In genomic region chr10:54548977-54549376, GRCm38 (mm10) we compare ENCODE assay signal across 32 mouse cellular contexts.
DNase-seq lines count a peak whose midpoint lies in the region; ATAC-seq lines count a peak whose summit lies in the region.
"Had no signal": no experiment of that assay in that cellular context is flagged by ENCODE, and none has a peak within 500 bp of the region (broad histone marks: within the 10 kb centered on the region; RNA-seq: fewer than 3 reads in every experiment).

No protein-coding gene starts in this region.

- H3K27ac ChIP-seq in hindbrain, embryonic 14.5 days = no peak overlapping the region
- no peak overlapping the region for H3K27ac ChIP-seq in hindbrain, embryonic 16.5 days (ENCODE audit: low read depth, low read length)
- no peak overlapping the region for H3K27ac ChIP-seq in midbrain, embryonic 12.5 days (replicated peaks)
- no peak overlapping the region for H3K27ac ChIP-seq in midbrain, embryonic 11.5 days (ENCODE audit: low read depth, low read length)
- no peak overlapping the region for H3K27ac ChIP-seq in forebrain, embryonic 16.5 days (ENCODE audit: low read length)
- H3K27ac ChIP-seq: embryonic facial prominence, embryonic 10.5 days; embryonic facial prominence, embryonic 15.5 days; heart, adult 2 months; hindbrain, postnatal 0 days; intestine, embryonic 15.5 days; kidney, postnatal 0 days; left cerebral cortex, adult 2 months; liver, embryonic 12.5 days; neural tube, embryonic 12.5 days; stomach, postnatal 0 days had no signal

- H3K9me3 ChIP-seq in hindbrain, embryonic 14.5 days (ENCODE audit: control insufficient read depth, low read length) = no peaks in the 10 kb centered on the region
- no peaks in the 10 kb centered on the region for H3K9me3 ChIP-seq in hindbrain, embryonic 16.5 days (ENCODE audit: control insufficient read depth, low read length)
- no peaks in the 10 kb centered on the region for H3K9me3 ChIP-seq in midbrain, embryonic 12.5 days
- no peaks in the 10 kb centered on the region for H3K9me3 ChIP-seq in midbrain, embryonic 11.5 days (ENCODE audit: control insufficient read depth, low read length)
- no peaks in the 10 kb centered on the region for H3K9me3 ChIP-seq in forebrain, embryonic 16.5 days (ENCODE audit: control insufficient read depth, low read length)
- H3K9me3 ChIP-seq: embryonic facial prominence, embryonic 10.5 days; embryonic facial prominence, embryonic 15.5 days; heart, embryonic 12.5 days; intestine, embryonic 15.5 days; liver, embryonic 12.5 days; neural tube, embryonic 12.5 days had no signal

- H3K4me1 ChIP-seq in hindbrain, embryonic 14.5 days (replicated peaks; ENCODE audit: control insufficient read depth, insufficient read depth, low read length) = no peaks in the 10 kb centered on the region
- H3K4me1 ChIP-seq in hindbrain, embryonic 16.5 days (ENCODE audit: control insufficient read depth, insufficient read depth, low read depth, low read length) = no peaks in the 10 kb centered on the region
- H3K4me1 ChIP-seq in midbrain, embryonic 12.5 days = no peaks in the 10 kb centered on the region
- no peaks in the 10 kb centered on the region for H3K4me1 ChIP-seq in midbrain, embryonic 11.5 days (ENCODE audit: control insufficient read depth, insufficient read depth, low read length)
- H3K4me1 ChIP-seq in forebrain, embryonic 16.5 days (replicated peaks; ENCODE audit: control insufficient read depth, insufficient read depth, low read length) = no peaks in the 10 kb centered on the region
- H3K4me1 ChIP-seq: embryonic facial prominence, embryonic 10.5 days; embryonic facial prominence, embryonic 15.5 days; heart, embryonic 12.5 days; intestine, embryonic 15.5 days; liver, embryonic 12.5 days; neural tube, embryonic 12.5 days had no signal

- no peaks in the 10 kb centered on the region for H3K36me3 ChIP-seq in hindbrain, embryonic 14.5 days (replicated peaks; ENCODE audit: control insufficient read depth, insufficient read depth)
- H3K36me3 ChIP-seq in hindbrain, embryonic 16.5 days (ENCODE audit: control insufficient read depth, insufficient read depth, low read length) = no peaks in the 10 kb centered on the region
- H3K36me3 ChIP-seq in midbrain, embryonic 12.5 days = no peaks in the 10 kb centered on the region
- H3K36me3 ChIP-seq in midbrain, embryonic 11.5 days (ENCODE audit: control insufficient read depth, insufficient read depth, low read length) = no peaks in the 10 kb centered on the region
- no peaks in the 10 kb centered on the region for H3K36me3 ChIP-seq in forebrain, embryonic 16.5 days (ENCODE audit: control insufficient read depth, insufficient read depth)
- H3K36me3 ChIP-seq: embryonic facial prominence, embryonic 10.5 days; embryonic facial prominence, embryonic 15.5 days; heart, embryonic 12.5 days; intestine, embryonic 15.5 days; liver, embryonic 12.5 days; neural tube, embryonic 12.5 days had no signal

- 80% methylated on average over 2 of the region's 2 CpGs for WGBS in hindbrain, embryonic 14.5 days
- 80% methylated on average over 2 of the region's 2 CpGs for WGBS in hindbrain, embryonic 16.5 days
- 73% methylated on average over 2 of the region's 2 CpGs for WGBS in midbrain, embryonic 12.5 days
- 87% methylated on average over 2 of the region's 2 CpGs for WGBS in midbrain, embryonic 11.5 days
- 66% methylated on average over 2 of the region's 2 CpGs for WGBS in forebrain, embryonic 16.5 days

- DNase-seq in hindbrain, embryonic 14.5 days (ENCODE audit: low spot score) = no peak
- no peak for DNase-seq in midbrain, embryonic 11.5 days (ENCODE audit: low spot score, missing footprints)
- peak; percentile 79 for DNase-seq in layer of hippocampus, adult 9-11 months
- DNase-seq in adrenal gland, adult (ENCODE audit: inconsistent age in 2 of 2, low spot score in 1 of 2) = no peak
- DNase-seq: adrenal gland, adult 2 months; adrenal gland, postnatal 36 days; B cell, adult 2 months; cerebellum, adult 8-10 months; cerebellum, postnatal 25 days; heart, adult 2 months; heart, postnatal 4 days; kidney, adult 8-10 months; liver, postnatal 0 days; lung, postnatal 36 days; right cerebral cortex, postnatal 4 days; thymus, adult 18-20 months; thymus, postnatal 25 days had no signal

- H3K4me2 ChIP-seq in hindbrain, embryonic 14.5 days (replicated peaks) = no peak overlapping the region
- no peak overlapping the region for H3K4me2 ChIP-seq in hindbrain, embryonic 16.5 days (ENCODE audit: low read length)
- H3K4me2 ChIP-seq in midbrain, embryonic 12.5 days (replicated peaks) = no peak overlapping the region
- H3K4me2 ChIP-seq in midbrain, embryonic 11.5 days = no peak overlapping the region
- no peak overlapping the region for H3K4me2 ChIP-seq in forebrain, embryonic 16.5 days (ENCODE audit: low read length)
- H3K4me2 ChIP-seq: embryonic facial prominence, embryonic 15.5 days; heart, embryonic 12.5 days; intestine, embryonic 15.5 days; liver, embryonic 12.5 days; neural tube, embryonic 12.5 days had no signal

- no peak overlapping the region for H3K4me3 ChIP-seq in hindbrain, embryonic 14.5 days (replicated peaks; ENCODE audit: low read length)
- H3K4me3 ChIP-seq in hindbrain, embryonic 16.5 days (ENCODE audit: low read length) = no peak overlapping the region
- no peak overlapping the region for H3K4me3 ChIP-seq in midbrain, embryonic 12.5 days
- H3K4me3 ChIP-seq in midbrain, embryonic 11.5 days (ENCODE audit: low read depth, low read length) = no peak overlapping the region
- no peak overlapping the region for H3K4me3 ChIP-seq in forebrain, embryonic 16.5 days (replicated peaks; ENCODE audit: low read length)
- H3K4me3 ChIP-seq: embryonic facial prominence, embryonic 10.5 days; embryonic facial prominence, embryonic 15.5 days; heart, adult 2 months; heart, embryonic 12.5 days; intestine, embryonic 15.5 days; left cerebral cortex, adult 2 months; liver, embryonic 12.5 days; myocyte; neural tube, embryonic 12.5 days had no signal

- H3K27me3 ChIP-seq in hindbrain, embryonic 14.5 days (ENCODE audit: control insufficient read depth, insufficient read depth, low read length) = no peaks in the 10 kb centered on the region
- H3K27me3 ChIP-seq in hindbrain, embryonic 16.5 days (replicated peaks; ENCODE audit: control insufficient read depth, insufficient read depth, low read length) = no peaks in the 10 kb centered on the region
- H3K27me3 ChIP-seq in midbrain, embryonic 12.5 days = no peaks in the 10 kb centered on the region
- no peaks in the 10 kb centered on the region for H3K27me3 ChIP-seq in midbrain, embryonic 11.5 days (ENCODE audit: control insufficient read depth, insufficient read depth, low read length)
- no peaks in the 10 kb centered on the region for H3K27me3 ChIP-seq in forebrain, embryonic 16.5 days (replicated peaks; ENCODE audit: control insufficient read depth, insufficient read depth, low read length)
- H3K27me3 ChIP-seq: embryonic facial prominence, embryonic 15.5 days; heart, embryonic 12.5 days; intestine, embryonic 15.5 days; liver, embryonic 12.5 days; neural tube, embryonic 12.5 days had no signal

- peak; percentile 48; the same call in 1 of the 2 replicates for ATAC-seq in hindbrain, embryonic 14.5 days (ENCODE audit: low FRiP score)
- ATAC-seq in hindbrain, embryonic 16.5 days = no peak
- ATAC-seq in midbrain, embryonic 12.5 days (ENCODE audit: low FRiP score, low read depth) = peak; percentile 69; the same call in 1 of the 2 replicates
- ATAC-seq in midbrain, embryonic 11.5 days (ENCODE audit: low FRiP score) = no peak
- peak; percentile 85 for ATAC-seq in forebrain, embryonic 16.5 days
- ATAC-seq: hindbrain, postnatal 0 days; intestine, embryonic 15.5 days; liver, embryonic 12.5 days; liver, postnatal 0 days; midbrain, embryonic 16.5 days had no signal

- no peak overlapping the region for H3K9ac ChIP-seq in hindbrain, embryonic 14.5 days
- H3K9ac ChIP-seq in hindbrain, embryonic 16.5 days (ENCODE audit: low read depth, low read length) = no peak overlapping the region
- H3K9ac ChIP-seq in midbrain, embryonic 12.5 days (replicated peaks) = no peak overlapping the region
- no peak overlapping the region for H3K9ac ChIP-seq in midbrain, embryonic 11.5 days (ENCODE audit: low read length)
- no peak overlapping the region for H3K9ac ChIP-seq in forebrain, embryonic 16.5 days (replicated peaks; ENCODE audit: low read depth, low read length)
- H3K9ac ChIP-seq: embryonic facial prominence, embryonic 15.5 days; heart, embryonic 12.5 days; intestine, embryonic 15.5 days; liver, embryonic 12.5 days; liver, postnatal 0 days; neural tube, embryonic 12.5 days had no signal

Comparison
In these comparisons a context has a peak if more than half of its experiments do, and no peak if none do; other contexts are left out.
1. ATAC-seq: peak in hindbrain, embryonic 14.5 days (single experiment), midbrain, embryonic 12.5 days (single experiment) and forebrain, embryonic 16.5 days (single experiment); none in hindbrain, embryonic 16.5 days (single experiment) and midbrain, embryonic 11.5 days (single experiment).